Mouse (Mus musculus) CD4-positive, CD25-positive, alpha-beta regulatory T cell, adult 4 months (primary cell): Measurements from ENCODE around the gene Nfatc2ip. TPM values are rescaled to one million over a fixed set of nuclear protein-coding genes. Genes with fewer than 3 reads are reported as not detected.

ENCODE experiments used
- ATAC-seq: one replicate; pipeline ENCODE4 v1.8.0; 2017
- polyA plus RNA-seq, 2 experiments: library from polyadenylated mRNA; unstranded; fragments of 100-300 nt; shearing (Covaris generic); gene quantifications; one replicate each; pipeline ENCODE4 v1.2.1; 2017

Gene Nfatc2ip
- polyA plus RNA-seq = 1 to 10 TPM; 2.6 to 2.8 TPM

- ATAC-seq = peak; percentile 97
Measured at GRCm38 (mm10) chr7:126396298-126397119, at the start of gene Nfatc2ip. Gene Nfatc2ip, minus strand, starts transcription at chr7:126396737.

- no peak for ATAC-seq
Measured at GRCm38 (mm10) chr7:126446217-126446616, 49.7 kb upstream of the Nfatc2ip start.

- no peak for ATAC-seq
Measured at GRCm38 (mm10) chr7:126445104-126445815, 48.7 kb upstream of the Nfatc2ip start.

GRCm38 (mm10) chr7:126444536-126444935, 48.0 kb upstream of the Nfatc2ip start:
- no peak for ATAC-seq

GRCm38 (mm10) chr7:126443997-126444396, 47.5 kb upstream of the Nfatc2ip start:
- ATAC-seq = no peak

GRCm38 (mm10) chr7:126440134-126440533, 43.6 kb upstream of the Nfatc2ip start:
- ATAC-seq = no peak

GRCm38 (mm10) chr7:126436851-126437250, 40.3 kb upstream of the Nfatc2ip start:
- ATAC-seq = peak; percentile 41

GRCm38 (mm10) chr7:126435801-126436200, 39.3 kb upstream of the Nfatc2ip start:
- ATAC-seq = no peak

GRCm38 (mm10) chr7:126434726-126435125, 38.2 kb upstream of the Nfatc2ip start:
- no peak for ATAC-seq

- no peak for ATAC-seq
Measured at GRCm38 (mm10) chr7:126430167-126430566, 33.6 kb upstream of the Nfatc2ip start.

GRCm38 (mm10) chr7:126429503-126429898, 33.0 kb upstream of the Nfatc2ip start:
- peak; percentile 4 for ATAC-seq

GRCm38 (mm10) chr7:126428631-126429502, 32.3 kb upstream of the Nfatc2ip start, which contains the start of gene Rabep2:
Gene Rabep2, plus strand, starts transcription at chr7:126428759.
- peak; percentile 77 for ATAC-seq

- ATAC-seq = no peak
Measured at GRCm38 (mm10) chr7:126428154-126428553, 31.6 kb upstream of the Nfatc2ip start.

- ATAC-seq = no peak
Measured at GRCm38 (mm10) chr7:126427323-126427860, 30.9 kb upstream of the Nfatc2ip start.

- no peak for ATAC-seq
Measured at GRCm38 (mm10) chr7:126424161-126424560, 27.6 kb upstream of the Nfatc2ip start.

- ATAC-seq = no peak
Measured at GRCm38 (mm10) chr7:126421756-126422155, 25.2 kb upstream of the Nfatc2ip start.

GRCm38 (mm10) chr7:126418496-126418895, 22.0 kb upstream of the Nfatc2ip start:
- no peak for ATAC-seq

GRCm38 (mm10) chr7:126417606-126418005, 21.1 kb upstream of the Nfatc2ip start:
- no peak for ATAC-seq

GRCm38 (mm10) chr7:126417045-126417444, 20.5 kb upstream of the Nfatc2ip start:
- no peak for ATAC-seq

GRCm38 (mm10) chr7:126416615-126417014, 20.1 kb upstream of the Nfatc2ip start:
- no peak for ATAC-seq

- ATAC-seq = no peak
Measured at GRCm38 (mm10) chr7:126414725-126415124, 18.2 kb upstream of the Nfatc2ip start, which contains the start of gene Cd19. Gene Cd19, minus strand, starts transcription at chr7:126414889.

- no peak for ATAC-seq
Measured at GRCm38 (mm10) chr7:126411061-126411460, 14.5 kb upstream of the Nfatc2ip start.
